Mouse (Mus musculus): ENCODE results near the gene Cped1. TPM values are rescaled to one million over a fixed set of nuclear protein-coding genes. Genes with fewer than 3 reads are reported as not detected.

Cped1 gene
- total and polyA plus RNA-seq, 3 experiments = 0.22 TPM; not detected in 2

DNA sequence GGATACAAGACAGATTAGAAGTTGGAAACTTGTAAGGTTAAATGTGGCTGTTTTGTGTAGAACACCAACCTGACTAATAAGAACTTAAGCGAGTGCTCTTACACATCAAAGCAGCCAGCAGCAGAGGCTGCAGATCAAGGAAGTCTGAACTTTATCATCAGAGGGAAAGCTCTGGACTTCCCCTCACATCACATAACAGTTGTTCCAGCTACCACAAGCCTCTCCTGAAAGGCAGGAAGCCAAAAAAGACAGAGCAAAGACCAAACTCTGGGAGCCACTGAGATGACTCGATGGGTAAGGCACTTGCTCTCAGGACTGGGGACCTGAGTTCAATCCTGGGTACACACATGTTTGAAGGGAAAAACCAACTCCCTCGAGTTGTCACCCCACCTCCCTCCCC, 228.1 kb downstream of the Cped1 start:
- Histone ChIP-seq H3K36me3 (replicated peaks) (no peaks in the 10 kb centered on the region), H3K27me3 (ENCODE audit: insufficient read depth, low read length) (0 out of 2 replicates have a peak, but pooled peaks cover 2% of the 10 kb centered on the region), H3K4me1 (ENCODE audit: insufficient read depth, low read depth, low read length) (no peaks in the 10 kb centered on the region), H3K9me3 (replicated peaks) (no peaks in the 10 kb centered on the region), H3K4me3 (ENCODE audit: low read depth, low read length) (no peak overlapping the region)
- no peak for ATAC-seq (ENCODE audit: extremely low read depth, insufficient number of reproducible peaks, low FRiP score, poor library complexity, severe bottlenecking)
- DNase-seq (ENCODE audit: low spot score) = no peak
- TF ChIP-seq TAL1 (conservative IDR thresholded peaks at IDR 0.05; ENCODE audit: low read depth, low read length) (no peak), GATA1 (IDR thresholded peaks at IDR 0.05; ENCODE audit: borderline replicate concordance, low read length) (no peak), CTCF (IDR thresholded peaks at IDR 0.05; ENCODE audit: low read depth, low read length) (no peak), GATA2 (IDR thresholded peaks at IDR 0.05; ENCODE audit: borderline replicate concordance, low read depth, low read length) (no peak), POLR2AphosphoS5 (IDR thresholded peaks at IDR 0.05; ENCODE audit: insufficient replicate concordance, low read depth, low read length) (no peak)

DNA sequence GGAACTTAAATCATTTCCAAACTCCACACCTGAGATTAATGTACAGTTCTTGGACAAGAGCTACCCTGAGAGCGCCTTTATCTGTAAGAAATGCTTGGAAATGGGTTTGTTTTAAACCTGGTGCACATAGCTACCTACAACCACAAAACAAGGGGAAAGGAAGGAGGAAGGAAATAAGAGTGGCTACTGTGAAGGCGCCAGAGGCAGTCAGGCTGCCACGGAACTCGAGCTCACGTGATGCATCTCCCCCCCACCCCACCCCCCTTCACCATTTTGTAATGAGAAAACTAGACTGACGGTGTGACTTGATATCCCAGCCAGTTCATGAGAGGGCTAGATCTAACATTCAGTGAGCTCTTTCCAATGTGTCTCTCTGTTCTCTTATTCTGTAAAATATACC, 228.9 kb downstream of the Cped1 start:
- H3K27me3 ChIP-seq (ENCODE audit: insufficient read depth, low read length) = 0 out of 2 replicates have a peak, but pooled peaks cover 2% of the 10 kb centered on the region
- ATAC-seq (ENCODE audit: extremely low read depth, insufficient number of reproducible peaks, low FRiP score, poor library complexity, severe bottlenecking) (no peak), DNase-seq (ENCODE audit: low spot score) (no peak)
- TF ChIP-seq GATA2 (IDR thresholded peaks at IDR 0.05; ENCODE audit: borderline replicate concordance, low read depth, low read length) = no peak
- no peak for TF ChIP-seq POLR2AphosphoS5 (IDR thresholded peaks at IDR 0.05; ENCODE audit: insufficient replicate concordance, low read depth, low read length)
- TF ChIP-seq CTCF (IDR thresholded peaks at IDR 0.05; ENCODE audit: low read depth, low read length) = no peak
- no peak for TF ChIP-seq TAL1 (conservative IDR thresholded peaks at IDR 0.05; ENCODE audit: low read depth, low read length)
- TF ChIP-seq GATA1 (IDR thresholded peaks at IDR 0.05; ENCODE audit: borderline replicate concordance, low read length) = no peak
- H3K4me3 ChIP-seq (ENCODE audit: low read depth, low read length) = no peak overlapping the region
- no peaks in the 10 kb centered on the region for H3K36me3 ChIP-seq (replicated peaks)
- H3K9me3 ChIP-seq (replicated peaks) = no peaks in the 10 kb centered on the region
- H3K4me1 ChIP-seq (ENCODE audit: insufficient read depth, low read depth, low read length) = no peaks in the 10 kb centered on the region

DNA sequence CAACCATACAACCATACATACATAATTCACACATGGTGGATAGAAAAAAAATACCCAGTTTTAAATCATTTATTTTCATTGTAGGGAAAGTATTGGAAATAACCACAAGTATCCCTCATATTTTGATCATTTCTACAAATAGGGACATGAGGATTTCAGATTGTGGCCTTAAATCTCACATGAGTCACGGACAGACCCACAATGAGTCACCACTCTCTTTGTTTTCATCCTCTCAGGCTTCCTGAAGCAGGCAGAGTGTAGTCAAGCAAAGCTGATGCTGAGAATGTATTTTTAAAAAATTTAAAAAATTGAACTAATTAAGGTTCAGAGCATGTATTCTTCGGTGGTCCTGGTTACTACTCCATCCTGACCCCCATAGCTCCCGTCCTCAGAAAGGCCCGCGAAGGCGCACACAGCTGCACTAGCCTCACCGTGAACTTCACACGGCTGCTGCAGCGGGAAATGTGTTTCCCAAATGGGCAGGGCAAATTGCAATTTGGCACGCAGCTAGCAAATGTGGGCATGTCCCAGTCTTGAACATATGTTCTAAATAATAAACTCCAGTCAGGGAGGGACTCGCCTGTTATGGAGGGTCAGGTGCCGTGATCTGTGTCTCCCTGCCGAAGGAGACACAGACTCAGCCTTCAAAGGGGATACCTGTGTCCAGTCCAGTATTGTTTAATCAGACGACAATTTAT, 230.7 kb downstream of the Cped1 start:
- no peak overlapping the region for H3K4me3 ChIP-seq (ENCODE audit: low read depth, low read length)
- no peaks in the 10 kb centered on the region for H3K4me1 ChIP-seq (ENCODE audit: insufficient read depth, low read depth, low read length)
- no peaks in the 10 kb centered on the region for H3K9me3 ChIP-seq (replicated peaks)
- ATAC-seq (ENCODE audit: extremely low read depth, insufficient number of reproducible peaks, low FRiP score, poor library complexity, severe bottlenecking) = no peak
- no peak for DNase-seq (ENCODE audit: low spot score)
- TF ChIP-seq CTCF (IDR thresholded peaks at IDR 0.05; ENCODE audit: low read depth, low read length) (no peak), POLR2AphosphoS5 (IDR thresholded peaks at IDR 0.05; ENCODE audit: insufficient replicate concordance, low read depth, low read length) (no peak), TAL1 (conservative IDR thresholded peaks at IDR 0.05; ENCODE audit: low read depth, low read length) (no peak), GATA2 (IDR thresholded peaks at IDR 0.05; ENCODE audit: borderline replicate concordance, low read depth, low read length) (no peak), GATA1 (IDR thresholded peaks at IDR 0.05; ENCODE audit: borderline replicate concordance, low read length) (no peak)
- 0 out of 2 replicates have a peak, but pooled peaks cover 2% of the 10 kb centered on the region for H3K27me3 ChIP-seq (ENCODE audit: insufficient read depth, low read length)
- no peaks in the 10 kb centered on the region for H3K36me3 ChIP-seq (replicated peaks)

DNA sequence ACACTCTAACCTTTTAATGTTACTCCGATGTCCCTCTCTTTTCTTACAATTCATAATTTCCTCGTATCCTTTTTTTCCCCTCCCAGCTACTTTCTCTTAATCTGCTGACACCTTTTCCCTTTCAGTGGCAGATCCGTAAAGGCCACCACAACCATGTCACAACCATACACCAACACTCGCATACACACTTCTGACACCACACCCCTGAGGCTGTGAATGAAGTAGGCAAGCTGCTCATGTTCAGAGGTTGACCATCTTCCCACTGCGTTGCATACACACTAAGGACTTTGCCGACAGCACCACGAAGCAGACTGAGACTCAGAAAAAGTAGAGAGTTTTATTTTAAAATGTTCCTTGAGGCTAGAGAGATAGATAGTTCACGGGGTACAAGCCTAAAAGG, 235.4 kb downstream of the Cped1 start:
- Histone ChIP-seq H3K27me3 (ENCODE audit: insufficient read depth, low read length) (peaks cover 6% of the 10 kb centered on the region), H3K9me3 (replicated peaks) (no peaks in the 10 kb centered on the region), H3K4me3 (ENCODE audit: low read depth, low read length) (no peak overlapping the region), H3K36me3 (replicated peaks) (no peaks in the 10 kb centered on the region), H3K4me1 (ENCODE audit: insufficient read depth, low read depth, low read length) (no peaks in the 10 kb centered on the region)
- DNase-seq (ENCODE audit: low spot score) (no peak), ATAC-seq (ENCODE audit: extremely low read depth, insufficient number of reproducible peaks, low FRiP score, poor library complexity, severe bottlenecking) (no peak)
- TF ChIP-seq POLR2AphosphoS5 (IDR thresholded peaks at IDR 0.05; ENCODE audit: insufficient replicate concordance, low read depth, low read length) (no peak), TAL1 (conservative IDR thresholded peaks at IDR 0.05; ENCODE audit: low read depth, low read length) (no peak), CTCF (IDR thresholded peaks at IDR 0.05; ENCODE audit: low read depth, low read length) (no peak), GATA1 (IDR thresholded peaks at IDR 0.05; ENCODE audit: borderline replicate concordance, low read length) (no peak), GATA2 (IDR thresholded peaks at IDR 0.05; ENCODE audit: borderline replicate concordance, low read depth, low read length) (no peak)

DNA sequence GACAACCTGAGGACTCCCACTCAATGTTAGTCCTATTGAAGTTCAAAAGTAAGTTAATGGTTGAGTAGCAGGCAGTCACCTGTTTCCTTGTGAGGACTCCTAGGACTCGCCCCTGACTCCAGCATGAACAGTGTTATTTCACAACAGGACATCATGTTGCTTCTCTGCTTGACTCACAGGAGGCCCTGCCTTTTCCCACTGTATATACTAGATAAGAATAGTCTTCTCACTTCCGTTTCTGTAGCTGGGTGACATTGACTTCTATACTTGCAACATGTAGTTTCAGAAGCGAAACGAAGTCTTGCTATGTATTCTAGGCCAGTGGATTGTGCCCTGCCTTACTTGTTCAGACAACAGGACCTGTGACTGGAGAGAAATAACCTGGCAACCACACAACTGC, 236.4 kb downstream of the Cped1 start:
- Histone ChIP-seq H3K9me3 (replicated peaks) (no peaks in the 10 kb centered on the region), H3K4me1 (ENCODE audit: insufficient read depth, low read depth, low read length) (no peaks in the 10 kb centered on the region), H3K27me3 (ENCODE audit: insufficient read depth, low read length) (peaks cover 8% of the 10 kb centered on the region), H3K4me3 (ENCODE audit: low read depth, low read length) (no peak overlapping the region), H3K36me3 (replicated peaks) (no peaks in the 10 kb centered on the region)
- no peak for DNase-seq (ENCODE audit: low spot score)
- TF ChIP-seq CTCF (IDR thresholded peaks at IDR 0.05; ENCODE audit: low read depth, low read length) = no peak
- TF ChIP-seq POLR2AphosphoS5 (IDR thresholded peaks at IDR 0.05; ENCODE audit: insufficient replicate concordance, low read depth, low read length) = no peak
- TF ChIP-seq TAL1 (conservative IDR thresholded peaks at IDR 0.05; ENCODE audit: low read depth, low read length) = no peak
- ATAC-seq (ENCODE audit: extremely low read depth, insufficient number of reproducible peaks, low FRiP score, poor library complexity, severe bottlenecking) = no peak

DNA sequence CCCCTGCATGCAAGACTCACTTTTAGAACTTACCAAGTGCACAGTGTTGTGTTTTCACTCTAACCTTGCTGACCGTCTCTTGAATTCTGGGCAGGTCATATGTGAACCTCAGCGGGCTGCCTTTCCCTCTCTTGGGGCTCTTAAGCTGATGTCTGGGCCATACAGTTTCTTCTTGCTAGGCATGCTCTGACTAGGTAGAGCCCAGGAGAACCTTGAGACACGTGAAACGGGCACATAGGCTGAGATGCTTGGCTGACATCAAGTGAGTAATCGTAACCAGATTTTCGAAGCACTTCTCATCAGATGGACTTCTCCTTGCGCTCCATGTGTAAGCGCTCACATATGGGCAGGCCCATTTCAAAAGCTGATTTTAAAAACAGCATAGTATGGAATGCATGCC, 237.2 kb downstream of the Cped1 start:
- Histone ChIP-seq H3K9me3 (replicated peaks) (no peaks in the 10 kb centered on the region), H3K27me3 (ENCODE audit: insufficient read depth, low read length) (peaks cover 9% of the 10 kb centered on the region), H3K36me3 (replicated peaks) (no peaks in the 10 kb centered on the region), H3K4me3 (ENCODE audit: low read depth, low read length) (no peak overlapping the region), H3K4me1 (ENCODE audit: insufficient read depth, low read depth, low read length) (no peaks in the 10 kb centered on the region)
- no peak for TF ChIP-seq GATA2 (IDR thresholded peaks at IDR 0.05; ENCODE audit: borderline replicate concordance, low read depth, low read length)
- no peak for TF ChIP-seq POLR2AphosphoS5 (IDR thresholded peaks at IDR 0.05; ENCODE audit: insufficient replicate concordance, low read depth, low read length)
- no peak for TF ChIP-seq GATA1 (IDR thresholded peaks at IDR 0.05; ENCODE audit: borderline replicate concordance, low read length)
- no peak for TF ChIP-seq TAL1 (conservative IDR thresholded peaks at IDR 0.05; ENCODE audit: low read depth, low read length)
- TF ChIP-seq CTCF (IDR thresholded peaks at IDR 0.05; ENCODE audit: low read depth, low read length) = no peak
- ATAC-seq (ENCODE audit: extremely low read depth, insufficient number of reproducible peaks, low FRiP score, poor library complexity, severe bottlenecking) = no peak
- no peak for DNase-seq (ENCODE audit: low spot score)
